Comparison of ENCODE assay signal across 20 mouse cellular contexts in the genomic region with DNA sequence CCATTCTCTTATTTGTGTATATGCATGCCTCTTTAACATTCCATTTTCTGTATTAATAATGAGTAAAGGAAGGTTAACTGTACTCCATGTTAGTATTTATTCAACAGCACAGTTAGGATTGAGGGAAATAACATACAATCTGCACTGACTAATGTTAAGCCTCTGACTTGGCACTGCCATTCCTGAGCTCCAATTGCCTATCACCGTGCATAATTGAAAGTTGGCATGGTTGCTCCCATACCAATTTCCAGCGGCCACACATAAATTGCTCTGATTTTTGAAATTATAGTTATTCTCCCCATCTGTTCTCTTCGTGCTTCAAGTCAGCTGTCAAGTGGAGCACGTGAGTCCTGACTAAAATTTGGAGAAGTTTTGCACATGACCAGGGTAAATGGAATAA.
A peak's percentile ranks its signal among the peaks of the same experiment; 100 is the strongest.
DNase-seq lines count a peak whose midpoint lies in the region; ATAC-seq and TF ChIP-seq lines count a peak whose summit lies in the region.
"Had no signal": no experiment of that assay in that cellular context is flagged by ENCODE, and none has a peak within 500 bp of the region (broad histone marks: within the 10 kb centered on the region; RNA-seq: fewer than 3 reads in every experiment).

No protein-coding gene starts in this region.

- no peak overlapping the region for H3K4me3 ChIP-seq in forebrain, embryonic 14.5 days (ENCODE audit: low read depth, low read length)
- H3K4me3 ChIP-seq in forebrain, embryonic 11.5 days (ENCODE audit: low read depth, low read length): no peak overlapping the region
- H3K4me3 ChIP-seq in forebrain, postnatal 0 days (ENCODE audit: low read depth, low read length): no peak overlapping the region
- no peak overlapping the region for H3K4me3 ChIP-seq in liver, embryonic 11.5 days (ENCODE audit: low read depth, low read length)
- H3K4me3 ChIP-seq: heart, embryonic 13.5 days; hindbrain, embryonic 12.5 days had no signal

- DNase-seq in cerebellum, postnatal 10 days: peak; percentile 64 to 67
- no peak for DNase-seq in cerebellum, adult 11-12 months
- peak; percentile 44 for DNase-seq in forebrain, embryonic 14.5 days (ENCODE audit: low spot score)
- no peak for DNase-seq in forebrain, embryonic 11.5 days (ENCODE audit: low spot score)
- DNase-seq in left cerebral cortex, postnatal 4 days: peak; percentile 16
- no peak for DNase-seq in left cerebral cortex, adult 8-10 months (ENCODE audit: low spot score in 2 of 2)
- DNase-seq in forebrain, postnatal 0 days: peak; percentile 36
- no peak for DNase-seq in liver, embryonic 11.5 days (ENCODE audit: low spot score)
- DNase-seq: adrenal gland, postnatal 10 days; B cell, adult 2 months; cerebellum, adult 9-10 months; gastrocnemius, postnatal 36 days; heart, adult 11 months; heart, postnatal 4 days; kidney, adult 2 months had no signal

- H3K36me3 ChIP-seq in forebrain, embryonic 14.5 days (ENCODE audit: control insufficient read depth, insufficient read depth, low read length): no peaks in the 10 kb centered on the region
- no peaks in the 10 kb centered on the region for H3K36me3 ChIP-seq in forebrain, embryonic 11.5 days (ENCODE audit: control insufficient read depth, insufficient read depth, low read length)
- H3K36me3 ChIP-seq in forebrain, postnatal 0 days (ENCODE audit: insufficient read depth): no peaks in the 10 kb centered on the region
- H3K36me3 ChIP-seq in liver, embryonic 11.5 days (ENCODE audit: control insufficient read depth, insufficient read depth, low read length): no peaks in the 10 kb centered on the region
- H3K36me3 ChIP-seq: G1E; heart, embryonic 13.5 days; hindbrain, embryonic 12.5 days had no signal

- no peaks in the 10 kb centered on the region for H3K9me3 ChIP-seq in forebrain, embryonic 14.5 days (replicated peaks; ENCODE audit: control insufficient read depth, low read length)
- H3K9me3 ChIP-seq in forebrain, embryonic 11.5 days (ENCODE audit: control insufficient read depth, low read length): no peaks in the 10 kb centered on the region
- no peaks in the 10 kb centered on the region for H3K9me3 ChIP-seq in forebrain, postnatal 0 days (ENCODE audit: low read length)
- H3K9me3 ChIP-seq in liver, embryonic 11.5 days (ENCODE audit: control insufficient read depth, low read length): no peaks in the 10 kb centered on the region
- H3K9me3 ChIP-seq: G1E; heart, embryonic 13.5 days; hindbrain, embryonic 12.5 days had no signal

- ATAC-seq in forebrain, embryonic 14.5 days: no peak
- ATAC-seq in forebrain, embryonic 11.5 days (replicated peaks; ENCODE audit: low FRiP score): no peak
- ATAC-seq in forebrain, postnatal 0 days: peak; percentile 77
- ATAC-seq in liver, embryonic 11.5 days (replicated peaks; ENCODE audit: low FRiP score): no peak
- ATAC-seq: CD4-positive, CD25-positive, alpha-beta regulatory T cell, adult 4 months; intestine, embryonic 16.5 days had no signal

- no peak overlapping the region for H3K9ac ChIP-seq in forebrain, embryonic 14.5 days (ENCODE audit: low read length)
- H3K9ac ChIP-seq in forebrain, embryonic 11.5 days (ENCODE audit: low read length): no peak overlapping the region
- H3K9ac ChIP-seq in forebrain, postnatal 0 days: no peak overlapping the region
- H3K9ac ChIP-seq in liver, embryonic 11.5 days (ENCODE audit: low read depth, low read length): no peak overlapping the region
- H3K9ac ChIP-seq: heart, embryonic 13.5 days; hindbrain, embryonic 12.5 days had no signal

- no peaks in the 10 kb centered on the region for H3K4me1 ChIP-seq in forebrain, embryonic 14.5 days (ENCODE audit: control insufficient read depth, insufficient read depth, low read length)
- no peaks in the 10 kb centered on the region for H3K4me1 ChIP-seq in forebrain, embryonic 11.5 days (replicated peaks; ENCODE audit: control insufficient read depth, insufficient read depth, low read length)
- H3K4me1 ChIP-seq in forebrain, postnatal 0 days (ENCODE audit: insufficient read depth): no peaks in the 10 kb centered on the region
- H3K4me1 ChIP-seq in liver, embryonic 11.5 days (replicated peaks; ENCODE audit: control insufficient read depth, insufficient read depth, low read length): no peaks in the 10 kb centered on the region
- H3K4me1 ChIP-seq: heart, embryonic 13.5 days; hindbrain, embryonic 12.5 days had no signal

- 86% methylated on average over 4 of the region's 4 CpGs for WGBS in forebrain, embryonic 14.5 days
- 92% methylated on average over 4 of the region's 4 CpGs for WGBS in forebrain, embryonic 11.5 days
- 41% methylated on average over 4 of the region's 4 CpGs for WGBS in forebrain, postnatal 0 days
- 85% methylated on average over 4 of the region's 4 CpGs for WGBS in liver, embryonic 11.5 days

- TF ChIP-seq CTCF in forebrain, postnatal 0 days (IDR thresholded peaks at IDR 0.05; ENCODE audit: low read depth): no peak

- intact Hi-C loops in left cerebral cortex, postnatal 4 days (cut with DNase I): no loop called here

- no peak overlapping the region for H3K27ac ChIP-seq in forebrain, embryonic 14.5 days (ENCODE audit: low read depth, low read length)
- no peak overlapping the region for H3K27ac ChIP-seq in forebrain, embryonic 11.5 days (ENCODE audit: low read depth, low read length)
- no peak overlapping the region for H3K27ac ChIP-seq in forebrain, postnatal 0 days (ENCODE audit: low read depth, low read length)
- no peak overlapping the region for H3K27ac ChIP-seq in liver, embryonic 11.5 days (ENCODE audit: low read depth, low read length)
- H3K27ac ChIP-seq: heart, embryonic 13.5 days; hindbrain, embryonic 12.5 days had no signal

- no peaks in the 10 kb centered on the region for H3K27me3 ChIP-seq in forebrain, embryonic 14.5 days (replicated peaks; ENCODE audit: control insufficient read depth, insufficient read depth, low read length)
- H3K27me3 ChIP-seq in forebrain, embryonic 11.5 days (ENCODE audit: control insufficient read depth, insufficient read depth, low read length): no peaks in the 10 kb centered on the region
- no peaks in the 10 kb centered on the region for H3K27me3 ChIP-seq in forebrain, postnatal 0 days (ENCODE audit: insufficient read depth, low read length)
- H3K27me3 ChIP-seq in liver, embryonic 11.5 days (replicated peaks; ENCODE audit: control insufficient read depth, insufficient read depth, low read length): no peaks in the 10 kb centered on the region
- H3K27me3 ChIP-seq: heart, embryonic 13.5 days; hindbrain, embryonic 12.5 days had no signal

- no peak overlapping the region for H3K4me2 ChIP-seq in forebrain, embryonic 14.5 days (ENCODE audit: low read length)
- H3K4me2 ChIP-seq in forebrain, embryonic 11.5 days (ENCODE audit: low read depth, low read length, severe bottlenecking): no peak overlapping the region
- no peak overlapping the region for H3K4me2 ChIP-seq in forebrain, postnatal 0 days (ENCODE audit: low read depth)
- no peak overlapping the region for H3K4me2 ChIP-seq in liver, embryonic 11.5 days
- H3K4me2 ChIP-seq: heart, embryonic 13.5 days; hindbrain, embryonic 12.5 days had no signal

Comparison
In these comparisons a context has a peak if more than half of its experiments do, and no peak if none do; other contexts are left out.
1. DNase-seq: peak in cerebellum, postnatal 10 days (2 of 2), forebrain, embryonic 14.5 days (single experiment), left cerebral cortex, postnatal 4 days (single experiment) and forebrain, postnatal 0 days (single experiment); none in cerebellum, adult 11-12 months (single experiment), forebrain, embryonic 11.5 days (single experiment), left cerebral cortex, adult 8-10 months (0 of 2) and liver, embryonic 11.5 days (single experiment).